Mouse (Mus musculus): Measurements from ENCODE around the gene Phactr4. TPM values are rescaled to one million over a fixed set of nuclear protein-coding genes. Genes with fewer than 3 reads are reported as not detected.

Phactr4 gene
- polyA plus RNA-seq, 1 experiment from 2014 or later: 27.5 TPM

- Histone ChIP-seq H3K27ac (ENCODE audit: low read length) (peak within 1 kb of the TSS; percentile 95), H3K4me1 (ENCODE audit: control insufficient read depth, insufficient read depth, low read length) (peaks cover 8% of the 10 kb centered on the region; the same call in 1 of the 2 replicates), H3K4me3 (ENCODE audit: low read depth, low read length) (peak within 1 kb of the TSS; percentile 87), H3K4me2 (replicated peaks; ENCODE audit: low read depth, low read length) (peak within 1 kb of the TSS; percentile 57), H3K36me3 (ENCODE audit: control insufficient read depth, insufficient read depth, low read length) (peaks cover 32% of the 10 kb centered on the region), H3K9me3 (ENCODE audit: control insufficient read depth, low read depth, low read length) (no peaks in the 10 kb centered on the region), H3K27me3 (ENCODE audit: control insufficient read depth, insufficient read depth, low read length) (no peaks in the 10 kb centered on the region), H3K9ac (replicated peaks; ENCODE audit: low read depth, low read length) (peak within 1 kb of the TSS; percentile 92)
- ATAC-seq (ENCODE audit: insufficient number of reproducible peaks, insufficient read depth, low FRiP score, low read depth): peak; percentile 91
- under 1% methylated on average over 31 of the region's 31 CpGs for WGBS
These were observed 68.8 kb downstream of the Phactr4 start, which contains the start of gene Rcc1 for GRCm38 (mm10) chr4:132353481-132353885. Gene Rcc1 (minus strand): TSS chr4:132353605.

GRCm38 (mm10) chr4:132352739-132353138, 69.5 kb downstream of the Phactr4 start:
- Histone ChIP-seq H3K9me3 (ENCODE audit: control insufficient read depth, low read depth, low read length) (no peaks in the 10 kb centered on the region), H3K36me3 (ENCODE audit: control insufficient read depth, insufficient read depth, low read length) (peaks cover 25% of the 10 kb centered on the region), H3K4me1 (ENCODE audit: control insufficient read depth, insufficient read depth, low read length) (peaks cover 8% of the 10 kb centered on the region; the same call in 1 of the 2 replicates), H3K9ac (replicated peaks; ENCODE audit: low read depth, low read length) (peak overlapping the region; percentile 92), H3K27ac (ENCODE audit: low read length) (peak overlapping the region; percentile 95), H3K4me3 (ENCODE audit: low read depth, low read length) (peak overlapping the region; percentile 87), H3K27me3 (ENCODE audit: control insufficient read depth, insufficient read depth, low read length) (no peaks in the 10 kb centered on the region), H3K4me2 (replicated peaks; ENCODE audit: low read depth, low read length) (peak overlapping the region; percentile 57)
- ATAC-seq (ENCODE audit: insufficient number of reproducible peaks, insufficient read depth, low FRiP score, low read depth): no peak
- WGBS: under 1% methylated on average over 14 of the region's 14 CpGs

DNA sequence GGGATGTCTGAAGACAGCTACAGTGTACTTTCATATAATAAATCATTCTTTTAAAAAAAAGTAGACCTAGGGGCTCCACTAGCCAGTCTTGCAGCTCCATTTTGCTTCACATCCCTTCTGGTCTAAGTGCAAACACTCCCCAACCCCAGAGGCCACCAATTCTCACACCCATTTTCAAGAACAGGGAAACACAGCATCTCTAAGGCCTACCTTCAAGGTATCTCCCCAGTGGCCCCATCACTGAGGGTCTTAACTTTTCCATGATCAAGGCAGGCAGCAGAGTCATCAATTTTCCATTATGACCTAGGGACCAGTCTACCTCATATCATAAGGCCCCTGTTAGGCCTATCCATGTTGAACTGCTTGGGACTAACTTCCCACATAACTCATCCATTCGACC, 70.9 kb downstream of the Phactr4 start:
- H3K4me3 ChIP-seq (ENCODE audit: low read depth, low read length): peak overlapping the region; percentile 87; the same call in 1 of the 2 replicates
- H3K9ac ChIP-seq (replicated peaks; ENCODE audit: low read depth, low read length): no peak overlapping the region
- peaks cover 8% of the 10 kb centered on the region; the same call in 1 of the 2 replicates for H3K4me1 ChIP-seq (ENCODE audit: control insufficient read depth, insufficient read depth, low read length)
- H3K4me2 ChIP-seq (replicated peaks; ENCODE audit: low read depth, low read length): peak overlapping the region; percentile 57
- H3K27ac ChIP-seq (ENCODE audit: low read length): peak overlapping the region; percentile 30; the same call in 1 of the 2 replicates
- WGBS: 30% methylated on average over 1 of the region's 1 CpGs
- peaks cover 15% of the 10 kb centered on the region for H3K36me3 ChIP-seq (ENCODE audit: control insufficient read depth, insufficient read depth, low read length)
- no peaks in the 10 kb centered on the region for H3K27me3 ChIP-seq (ENCODE audit: control insufficient read depth, insufficient read depth, low read length)
- no peak for ATAC-seq (ENCODE audit: insufficient number of reproducible peaks, insufficient read depth, low FRiP score, low read depth)
- no peaks in the 10 kb centered on the region for H3K9me3 ChIP-seq (ENCODE audit: control insufficient read depth, low read depth, low read length)

GRCm38 (mm10) chr4:132350854-132351253, 71.4 kb downstream of the Phactr4 start:
- Histone ChIP-seq H3K27ac (ENCODE audit: low read length) (peak overlapping the region; percentile 6; the same call in 1 of the 2 replicates), H3K4me1 (ENCODE audit: control insufficient read depth, insufficient read depth, low read length) (peaks cover 8% of the 10 kb centered on the region; the same call in 1 of the 2 replicates), H3K4me2 (replicated peaks; ENCODE audit: low read depth, low read length) (no peak overlapping the region), H3K9me3 (ENCODE audit: control insufficient read depth, low read depth, low read length) (no peaks in the 10 kb centered on the region), H3K36me3 (ENCODE audit: control insufficient read depth, insufficient read depth, low read length) (peaks cover 15% of the 10 kb centered on the region), H3K9ac (replicated peaks; ENCODE audit: low read depth, low read length) (no peak overlapping the region), H3K4me3 (ENCODE audit: low read depth, low read length) (no peak overlapping the region), H3K27me3 (ENCODE audit: control insufficient read depth, insufficient read depth, low read length) (no peaks in the 10 kb centered on the region)
- ATAC-seq (ENCODE audit: insufficient number of reproducible peaks, insufficient read depth, low FRiP score, low read depth): no peak
- WGBS: 73% methylated on average over 3 of the region's 3 CpGs

DNA sequence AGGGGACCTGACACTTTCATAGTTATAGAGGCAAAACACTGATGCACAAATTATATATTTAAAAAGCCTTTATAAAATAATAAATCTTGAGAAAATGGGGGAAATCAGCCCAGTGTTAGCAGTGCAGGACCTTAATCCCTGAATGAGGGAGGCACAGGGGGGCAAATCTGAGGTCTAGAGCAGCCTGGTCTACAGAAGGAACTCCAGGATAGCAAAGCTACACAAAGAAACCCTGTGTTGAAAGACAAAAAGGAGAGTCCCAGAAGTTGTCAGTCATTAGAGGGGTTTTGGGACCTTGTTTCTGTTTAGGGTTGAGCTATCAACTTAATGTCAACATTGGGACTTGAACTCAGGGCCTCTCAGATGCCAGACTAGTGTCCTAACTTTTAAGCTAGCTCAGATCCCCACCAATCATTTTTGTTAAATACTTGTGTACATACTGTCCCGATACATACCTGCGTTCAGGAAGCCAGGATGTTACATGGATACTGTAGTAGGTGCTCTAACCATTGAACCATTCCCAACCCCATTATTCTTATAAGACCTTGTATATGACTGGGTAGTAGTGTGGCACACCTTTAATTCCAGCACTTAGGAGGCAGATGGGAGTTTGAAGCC, 72.1 kb downstream of the Phactr4 start:
- no peak overlapping the region for H3K4me2 ChIP-seq (replicated peaks; ENCODE audit: low read depth, low read length)
- no peak for ATAC-seq (ENCODE audit: insufficient number of reproducible peaks, insufficient read depth, low FRiP score, low read depth)
- peaks cover 15% of the 10 kb centered on the region for H3K36me3 ChIP-seq (ENCODE audit: control insufficient read depth, insufficient read depth, low read length)
- H3K27me3 ChIP-seq (ENCODE audit: control insufficient read depth, insufficient read depth, low read length): no peaks in the 10 kb centered on the region
- H3K9ac ChIP-seq (replicated peaks; ENCODE audit: low read depth, low read length): no peak overlapping the region
- H3K9me3 ChIP-seq (ENCODE audit: control insufficient read depth, low read depth, low read length): no peaks in the 10 kb centered on the region
- no peak overlapping the region; the same call in 1 of the 2 replicates for H3K27ac ChIP-seq (ENCODE audit: low read length)
- peaks cover 8% of the 10 kb centered on the region; the same call in 1 of the 2 replicates for H3K4me1 ChIP-seq (ENCODE audit: control insufficient read depth, insufficient read depth, low read length)
- no peak overlapping the region for H3K4me3 ChIP-seq (ENCODE audit: low read depth, low read length)
- WGBS: 48% methylated on average over 2 of the region's 2 CpGs

DNA sequence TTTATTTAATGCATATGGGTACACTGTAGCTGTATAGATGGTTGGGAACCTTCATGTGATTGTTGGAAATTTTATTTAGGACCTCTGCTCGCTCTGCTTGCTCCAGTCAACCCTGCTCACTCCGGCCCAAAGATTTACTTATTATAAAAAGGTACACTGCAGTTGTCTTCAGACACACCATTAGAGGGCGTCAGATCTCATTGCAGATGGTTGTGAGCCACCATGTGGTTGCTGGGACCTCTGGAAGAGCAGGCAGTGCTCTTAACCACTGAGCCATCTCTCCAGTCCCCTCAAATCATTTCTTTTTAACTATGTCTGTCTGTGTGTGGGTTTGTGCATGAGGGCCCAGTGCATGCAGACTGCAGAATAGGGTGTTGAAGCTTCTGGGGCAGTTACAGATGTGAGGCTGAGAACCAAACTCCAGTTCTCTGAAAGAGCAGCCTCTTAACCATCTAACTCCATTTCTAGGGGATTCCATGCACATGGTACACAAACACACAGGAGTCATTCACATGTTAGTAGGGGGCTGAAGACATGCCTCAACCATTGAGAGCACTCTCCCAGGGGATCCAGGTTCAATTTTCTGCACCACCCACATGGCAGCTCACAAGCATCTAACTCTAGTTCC, 72.7 kb downstream of the Phactr4 start:
- Histone ChIP-seq H3K4me2 (replicated peaks; ENCODE audit: low read depth, low read length) (no peak overlapping the region), H3K4me1 (ENCODE audit: control insufficient read depth, insufficient read depth, low read length) (peaks cover 8% of the 10 kb centered on the region; the same call in 1 of the 2 replicates), H3K36me3 (ENCODE audit: control insufficient read depth, insufficient read depth, low read length) (peaks cover 15% of the 10 kb centered on the region), H3K27me3 (ENCODE audit: control insufficient read depth, insufficient read depth, low read length) (no peaks in the 10 kb centered on the region), H3K9me3 (ENCODE audit: control insufficient read depth, low read depth, low read length) (no peaks in the 10 kb centered on the region), H3K9ac (replicated peaks; ENCODE audit: low read depth, low read length) (no peak overlapping the region), H3K4me3 (ENCODE audit: low read depth, low read length) (no peak overlapping the region), H3K27ac (ENCODE audit: low read length) (no peak overlapping the region)
- 62% methylated on average over 3 of the region's 3 CpGs for WGBS
- ATAC-seq (ENCODE audit: insufficient number of reproducible peaks, insufficient read depth, low FRiP score, low read depth): no peak

DNA sequence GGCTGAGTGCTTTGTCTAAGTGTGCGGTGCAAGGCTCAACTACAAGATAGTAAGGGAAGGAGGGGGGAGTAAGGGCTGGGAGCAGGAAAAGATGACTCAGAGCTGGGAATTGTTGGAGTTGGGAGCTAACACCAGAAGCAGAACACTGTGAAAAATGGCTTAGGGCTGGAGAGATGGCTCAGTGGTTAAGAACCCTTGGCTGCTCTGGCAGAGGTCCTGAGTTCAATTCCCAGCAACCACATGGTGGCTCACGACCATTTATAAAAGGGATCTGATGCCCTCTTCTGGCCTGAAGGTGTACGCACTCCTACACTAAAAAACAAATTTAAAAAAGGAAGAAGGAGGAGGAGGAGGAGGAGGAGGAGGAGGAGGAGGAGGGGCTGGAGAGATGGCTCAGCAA, 75.6 kb downstream of the Phactr4 start:
- Histone ChIP-seq H3K4me1 (ENCODE audit: control insufficient read depth, insufficient read depth, low read length) (peaks cover 15% of the 10 kb centered on the region; the same call in 1 of the 2 replicates), H3K9ac (replicated peaks; ENCODE audit: low read depth, low read length) (no peak overlapping the region), H3K4me2 (replicated peaks; ENCODE audit: low read depth, low read length) (no peak overlapping the region), H3K9me3 (ENCODE audit: control insufficient read depth, low read depth, low read length) (no peaks in the 10 kb centered on the region), H3K36me3 (ENCODE audit: control insufficient read depth, insufficient read depth, low read length) (peaks cover 10% of the 10 kb centered on the region), H3K27ac (ENCODE audit: low read length) (no peak overlapping the region), H3K27me3 (ENCODE audit: control insufficient read depth, insufficient read depth, low read length) (no peaks in the 10 kb centered on the region), H3K4me3 (ENCODE audit: low read depth, low read length) (no peak overlapping the region)
- 63% methylated on average over 3 of the region's 3 CpGs for WGBS
- ATAC-seq (ENCODE audit: insufficient number of reproducible peaks, insufficient read depth, low FRiP score, low read depth): no peak

- Histone ChIP-seq H3K27ac (ENCODE audit: low read length) (no peak overlapping the region), H3K36me3 (ENCODE audit: control insufficient read depth, insufficient read depth, low read length) (peaks cover 6% of the 10 kb centered on the region; the same call in 1 of the 2 replicates), H3K9ac (replicated peaks; ENCODE audit: low read depth, low read length) (no peak overlapping the region), H3K4me3 (ENCODE audit: low read depth, low read length) (no peak overlapping the region), H3K9me3 (ENCODE audit: control insufficient read depth, low read depth, low read length) (no peaks in the 10 kb centered on the region), H3K4me1 (ENCODE audit: control insufficient read depth, insufficient read depth, low read length) (peaks cover 12% of the 10 kb centered on the region; the same call in 1 of the 2 replicates), H3K27me3 (ENCODE audit: control insufficient read depth, insufficient read depth, low read length) (no peaks in the 10 kb centered on the region), H3K4me2 (replicated peaks; ENCODE audit: low read depth, low read length) (no peak overlapping the region)
- no peak for ATAC-seq (ENCODE audit: insufficient number of reproducible peaks, insufficient read depth, low FRiP score, low read depth)
- 75% methylated on average over 4 of the region's 4 CpGs for WGBS
These were observed 76.0 kb downstream of the Phactr4 start for GRCm38 (mm10) chr4:132346261-132346660.
